Mouse (Mus musculus) hindbrain, embryonic 11.5 days (tissue): Measurements from ENCODE around the gene Pip5k1a. TPM values are rescaled to one million over a fixed set of nuclear protein-coding genes. Genes with fewer than 3 reads are reported as not detected.
"Not testable (repeated sequence)": the region's sequence is repeated elsewhere in the genome, so short reads cannot be mapped to it uniquely, and the experiment has no call there.

Experiments
- ATAC-seq: fragments of 200-750 bp; cut with Nextera tagmentation; 2 replicates; pipeline ENCODE4 v1.8.0; 2017; ENCODE audit warnings: mild to moderate bottlenecking, moderate TSS enrichment, moderate library complexity; ENCODE audit not compliant: low FRiP score
- DNase-seq: peaks from one replicate; pipeline ENCODE4 v3.0.0-alpha.2; 2015; ENCODE audit warnings: low spot score
- H3K27ac ChIP-seq: fragments of 300-500 bp; sonication (generic); 2 replicates; pipeline ENCODE4 v1.5.1; 2014; ENCODE audit warnings: mild to moderate bottlenecking, low read depth, low read length
- H3K27me3 ChIP-seq: fragments of 300-500 bp; sonication (generic); 2 replicates; pipeline ENCODE4 v1.6.1; 2014; ENCODE audit warnings: mild to moderate bottlenecking, low read length, moderate library complexity, mixed read lengths; ENCODE audit not compliant: control insufficient read depth, insufficient read depth
- H3K36me3 ChIP-seq: fragments of 300-500 bp; sonication (generic); 2 replicates; pipeline ENCODE4 v1.6.1; 2014; ENCODE audit warnings: mild to moderate bottlenecking, low read length, moderate library complexity, mixed read lengths; ENCODE audit not compliant: control insufficient read depth, insufficient read depth
- H3K4me1 ChIP-seq: fragments of 300-500 bp; sonication (generic); replicated peaks from 2 replicates; pipeline ENCODE4 v1.6.1; 2014; ENCODE audit warnings: low read length, mixed read lengths; ENCODE audit not compliant: control insufficient read depth, insufficient read depth
- H3K4me2 ChIP-seq: fragments of 300-500 bp; sonication (generic); replicated peaks from 2 replicates; pipeline ENCODE4 v1.6.1; 2014; ENCODE audit warnings: mild to moderate bottlenecking, low read depth, low read length
- H3K4me3 ChIP-seq: fragments of 300-500 bp; sonication (generic); 2 replicates; pipeline ENCODE4 v1.5.1; 2014; ENCODE audit warnings: low read depth, low read length
- H3K9ac ChIP-seq: fragments of 300-500 bp; sonication (generic); 2 replicates; pipeline ENCODE4 v1.6.1; 2014; ENCODE audit warnings: low read depth, low read length
- H3K9me3 ChIP-seq: fragments of 300-500 bp; sonication (generic); 2 replicates; pipeline ENCODE4 v1.6.1; 2016; ENCODE audit warnings: low read length; ENCODE audit not compliant: control insufficient read depth
- WGBS: fragments of 180-500 bp; shearing (Covaris S2); extraction: QIAGEN DNeasy Blood & Tissue Kit; methylation state at CpG from one replicate; pipeline ENCODE4 v1.1.7; 2014; 5-methylcytosine and 5-hydroxymethylcytosine counted together
- polyA plus RNA-seq: library from polyadenylated mRNA; unstranded; fragments of >200 nt; fragmentation: Nextera tagmentation; extraction: Ambion mirVana; gene quantifications from 2 replicates; pipeline ENCODE4 v1.2.1, GENCODE M21; 2014

Pip5k1a gene
- polyA plus RNA-seq, 1 experiment from 2014 or later, result 15.0 TPM

- not testable (repeated sequence) for ATAC-seq, H3K4me3 ChIP-seq, H3K9ac ChIP-seq, H3K27me3 ChIP-seq, H3K36me3 ChIP-seq, H3K4me1 ChIP-seq, DNase-seq, H3K9me3 ChIP-seq, H3K27ac ChIP-seq
- H3K4me2 ChIP-seq, result peak overlapping the region; percentile 51
Observed at GRCm38 (mm10) chr3:95107308-95107707, 578 bp upstream of the Pip5k1a start.

GRCm38 (mm10) chr3:95105586-95106337 is 968 bp downstream of the Pip5k1a start:
- Histone ChIP-seq H3K4me3 (peak overlapping the region; percentile 94), H3K27me3 (no peaks in the 10 kb centered on the region), H3K9ac (peak overlapping the region; percentile 84), H3K4me2 (peak overlapping the region; percentile 46), H3K36me3 (no peaks in the 10 kb centered on the region), H3K4me1 (no peaks in the 10 kb centered on the region), H3K27ac (peak overlapping the region; percentile 76), H3K9me3 (no peaks in the 10 kb centered on the region)
- no peak for DNase-seq
- ATAC-seq, result no peak
- WGBS, result under 1% methylated on average over 16 of the region's 16 CpGs

- 83% methylated on average over 4 of the region's 4 CpGs for WGBS
- Histone ChIP-seq H3K27ac (no peak overlapping the region), H3K9ac (no peak overlapping the region)
Observed at GRCm38 (mm10) chr3:95105121-95105520, 1.6 kb downstream of the Pip5k1a start.

GRCm38 (mm10) chr3:95100854-95101253 is 5.9 kb downstream of the Pip5k1a start:
- ATAC-seq (no peak), DNase-seq (no peak)
- Histone ChIP-seq H3K27me3 (no peaks in the 10 kb centered on the region), H3K4me2 (no peak overlapping the region), H3K9ac (no peak overlapping the region), H3K9me3 (no peaks in the 10 kb centered on the region), H3K36me3 (no peaks in the 10 kb centered on the region), H3K4me3 (no peak overlapping the region), H3K27ac (no peak overlapping the region), H3K4me1 (no peaks in the 10 kb centered on the region)
- 61% methylated on average over 2 of the region's 2 CpGs for WGBS

More at GRCm38 (mm10) chr3:95105121-95105520, 1.6 kb downstream of the Pip5k1a start:
- H3K27me3 ChIP-seq, result no peaks in the 10 kb centered on the region
- H3K4me2 ChIP-seq, result peak overlapping the region; percentile 46
- H3K9me3 ChIP-seq, result no peaks in the 10 kb centered on the region
- H3K4me3 ChIP-seq, result peak overlapping the region; percentile 94; the same call in 1 of the 2 replicates
- no peaks in the 10 kb centered on the region for H3K4me1 ChIP-seq
- ATAC-seq, result no peak
- no peaks in the 10 kb centered on the region for H3K36me3 ChIP-seq
- DNase-seq, result no peak

GRCm38 (mm10) chr3:95088071-95088470 is 18.7 kb downstream of the Pip5k1a start:
- DNase-seq, result no peak
- Histone ChIP-seq H3K4me3 (no peak overlapping the region), H3K36me3 (no peaks in the 10 kb centered on the region), H3K27me3 (no peaks in the 10 kb centered on the region), H3K9ac (no peak overlapping the region), H3K4me1 (no peaks in the 10 kb centered on the region), H3K9me3 (no peaks in the 10 kb centered on the region), H3K27ac (no peak overlapping the region), H3K4me2 (no peak overlapping the region)
- ATAC-seq, result no peak
- WGBS, result 100% methylated on average over 1 of the region's 1 CpGs

- no peak overlapping the region for H3K9ac ChIP-seq
- no peak for ATAC-seq
- peaks cover 22% of the 10 kb centered on the region for H3K36me3 ChIP-seq
- no peak overlapping the region for H3K4me3 ChIP-seq
- DNase-seq, result no peak
- no peak overlapping the region for H3K4me2 ChIP-seq
- no peaks in the 10 kb centered on the region for H3K9me3 ChIP-seq
- 91% methylated on average over 2 of the region's 2 CpGs for WGBS
- no peaks in the 10 kb centered on the region for H3K4me1 ChIP-seq
- H3K27ac ChIP-seq, result no peak overlapping the region
- no peaks in the 10 kb centered on the region for H3K27me3 ChIP-seq
Observed at GRCm38 (mm10) chr3:95071606-95072005, 35.1 kb downstream of the Pip5k1a start.

- Histone ChIP-seq H3K4me2 (no peak overlapping the region), H3K4me3 (no peak overlapping the region), H3K9me3 (no peaks in the 10 kb centered on the region), H3K4me1 (no peaks in the 10 kb centered on the region), H3K27me3 (no peaks in the 10 kb centered on the region), H3K36me3 (peaks cover 33% of the 10 kb centered on the region), H3K27ac (no peak overlapping the region), H3K9ac (no peak overlapping the region)
- no peak for DNase-seq
- no peak for ATAC-seq
- 90% methylated on average over 11 of the region's 11 CpGs for WGBS
Observed at GRCm38 (mm10) chr3:95066570-95066969, 40.2 kb downstream of the Pip5k1a start.

GRCm38 (mm10) chr3:95066095-95066494 is 40.6 kb downstream of the Pip5k1a start:
- no peak overlapping the region for H3K9ac ChIP-seq
- 94% methylated on average over 6 of the region's 6 CpGs for WGBS
- H3K4me3 ChIP-seq, result no peak overlapping the region
- H3K27ac ChIP-seq, result no peak overlapping the region
- H3K27me3 ChIP-seq, result no peaks in the 10 kb centered on the region
- peaks cover 31% of the 10 kb centered on the region for H3K36me3 ChIP-seq
- H3K4me2 ChIP-seq, result no peak overlapping the region
- H3K4me1 ChIP-seq, result no peaks in the 10 kb centered on the region
- DNase-seq (no peak), ATAC-seq (no peak)
- H3K9me3 ChIP-seq, result no peaks in the 10 kb centered on the region

- Histone ChIP-seq H3K9me3 (no peaks in the 10 kb centered on the region), H3K27ac (no peak overlapping the region), H3K27me3 (no peaks in the 10 kb centered on the region), H3K4me2 (no peak overlapping the region), H3K9ac (no peak overlapping the region), H3K4me3 (no peak overlapping the region), H3K4me1 (no peaks in the 10 kb centered on the region), H3K36me3 (peaks cover 26% of the 10 kb centered on the region)
- no peak for DNase-seq
- ATAC-seq, result no peak
- 94% methylated on average over 1 of the region's 1 CpGs for WGBS
Observed at GRCm38 (mm10) chr3:95065553-95065952, 41.2 kb downstream of the Pip5k1a start.
